Mouse (Mus musculus) heart, embryonic 11.5 days (tissue): ENCODE measurements at regions not wholly inside any gene's neighbourhood (a gene's known extent, or its start where the extent isn't known, plus 50 kb on each side); places are given as distances from the start of the nearest gene placed in this dataset.

ENCODE experiments used
- ATAC-seq: fragments of 200-750 bp; cut with Nextera tagmentation; replicated peaks from 2 replicates; pipeline ENCODE4 v1.8.0; 2017; ENCODE audit warnings: moderate library complexity; ENCODE audit not compliant: insufficient number of reproducible peaks, low FRiP score, low TSS enrichment
- H3K27ac ChIP-seq: fragments of 300-500 bp; sonication (generic); 2 replicates; pipeline ENCODE4 v1.5.1; 2014; ENCODE audit warnings: mild to moderate bottlenecking, low read depth, low read length
- H3K27me3 ChIP-seq: fragments of 300-500 bp; sonication (generic); 2 replicates; pipeline ENCODE4 v1.6.1; 2014; ENCODE audit warnings: mild to moderate bottlenecking, low read length, mixed read lengths; ENCODE audit not compliant: control insufficient read depth, insufficient read depth
- H3K36me3 ChIP-seq: fragments of 300-500 bp; sonication (generic); 2 replicates; pipeline ENCODE4 v1.6.1; 2014; ENCODE audit warnings: mild to moderate bottlenecking, low read length, moderate library complexity, mixed read lengths; ENCODE audit not compliant: control insufficient read depth, insufficient read depth
- H3K4me1 ChIP-seq: fragments of 300-500 bp; sonication (generic); 2 replicates; pipeline ENCODE4 v1.6.1; 2014; ENCODE audit warnings: low read length; ENCODE audit not compliant: control insufficient read depth, insufficient read depth
- H3K4me2 ChIP-seq: fragments of 300-500 bp; sonication (generic); 2 replicates; pipeline ENCODE4 v1.6.1; 2014; ENCODE audit warnings: mild to moderate bottlenecking, moderate library complexity
- H3K4me3 ChIP-seq: fragments of 300-500 bp; sonication (generic); 2 replicates; pipeline ENCODE4 v1.5.1; 2014; ENCODE audit warnings: low read depth, low read length
- H3K9ac ChIP-seq: fragments of 300-500 bp; sonication (generic); 2 replicates; pipeline ENCODE4 v1.6.1; 2014; ENCODE audit warnings: mild to moderate bottlenecking, low read depth, low read length, moderate library complexity
- H3K9me3 ChIP-seq: fragments of 300-500 bp; sonication (generic); replicated peaks from 2 replicates; pipeline ENCODE4 v1.6.1; 2016; ENCODE audit warnings: low read length; ENCODE audit not compliant: control insufficient read depth
- WGBS: fragments of 180-500 bp; shearing (Covaris S2); extraction: QIAGEN DNeasy Blood & Tissue Kit; methylation state at CpG from one replicate; pipeline ENCODE4 v1.1.7; 2014; ENCODE audit not compliant: insufficient replicate concordance; 5-methylcytosine and 5-hydroxymethylcytosine counted together

GRCm38 (mm10) chr1:163477478-163478167 is 74.2 kb upstream of the Gorab start:
- 76% methylated on average over 4 of the region's 4 CpGs for WGBS
- no peak for ATAC-seq

GRCm38 (mm10) chr1:163461194-163461593 is 57.7 kb upstream of the Gorab start:
- Histone ChIP-seq H3K4me2 (no peak overlapping the region), H3K9ac (no peak overlapping the region), H3K4me3 (no peak overlapping the region), H3K27ac (no peak overlapping the region), H3K4me1 (no peaks in the 10 kb centered on the region), H3K36me3 (no peaks in the 10 kb centered on the region), H3K9me3 (no peaks in the 10 kb centered on the region), H3K27me3 (no peaks in the 10 kb centered on the region)
- WGBS, result 78% methylated on average over 13 of the region's 13 CpGs
- no peak for ATAC-seq

More at GRCm38 (mm10) chr1:163477478-163478167, 74.2 kb upstream of the Gorab start:
- no peaks in the 10 kb centered on the region for H3K4me1 ChIP-seq
- H3K4me2 ChIP-seq, result no peak overlapping the region
- no peak overlapping the region for H3K27ac ChIP-seq
- no peaks in the 10 kb centered on the region for H3K9me3 ChIP-seq
- no peaks in the 10 kb centered on the region for H3K27me3 ChIP-seq
- H3K9ac ChIP-seq, result no peak overlapping the region
- H3K36me3 ChIP-seq, result no peaks in the 10 kb centered on the region
- no peak overlapping the region for H3K4me3 ChIP-seq

GRCm38 (mm10) chr1:163456366-163456765 is 52.9 kb upstream of the Gorab start:
- Histone ChIP-seq H3K36me3 (no peaks in the 10 kb centered on the region), H3K9me3 (no peaks in the 10 kb centered on the region), H3K27me3 (no peaks in the 10 kb centered on the region), H3K4me3 (no peak overlapping the region), H3K9ac (no peak overlapping the region), H3K4me2 (no peak overlapping the region), H3K4me1 (no peaks in the 10 kb centered on the region), H3K27ac (no peak overlapping the region)
- ATAC-seq, result no peak
- WGBS, result 89% methylated on average over 8 of the region's 8 CpGs
